Mouse (Mus musculus) lung, postnatal 0 days (tissue): ENCODE measurements around the gene Phb2. TPM values are rescaled to one million over a fixed set of nuclear protein-coding genes. Genes with fewer than 3 reads are reported as not detected.
A peak's percentile ranks its signal among the peaks of the same experiment; 100 is the strongest.

Source experiments
- ATAC-seq: fragments of 200-750 bp; cut with Nextera tagmentation; 2 replicates; pipeline ENCODE4 v1.8.0; 2017; ENCODE audit warnings: moderate library complexity
- DNase-seq: peaks from one replicate; pipeline ENCODE4 v3.0.0-alpha.2; 2016; ENCODE audit warnings: low spot score
- H3K27ac ChIP-seq: fragments of 300-500 bp; sonication (generic); 2 replicates; pipeline ENCODE4 v1.5.1; 2014; ENCODE audit warnings: antibody characterized with exemption, mild to moderate bottlenecking, low read length, mixed read lengths
- H3K27me3 ChIP-seq: fragments of 300-500 bp; sonication (generic); replicated peaks from 2 replicates; pipeline ENCODE4 v1.6.1; 2014; ENCODE audit warnings: low read length, mixed read lengths; ENCODE audit not compliant: insufficient read depth
- H3K36me3 ChIP-seq: fragments of 300-500 bp; sonication (generic); 2 replicates; pipeline ENCODE4 v1.6.1; 2014; ENCODE audit warnings: low read length, mixed read lengths; ENCODE audit not compliant: insufficient read depth
- H3K4me1 ChIP-seq: fragments of 300-500 bp; sonication (generic); 2 replicates; pipeline ENCODE4 v1.6.1; 2014; ENCODE audit warnings: antibody characterized with exemption, low read depth, low read length, mixed read lengths; ENCODE audit not compliant: insufficient read depth
- H3K4me2 ChIP-seq: fragments of 300-500 bp; sonication (generic); replicated peaks from 2 replicates; pipeline ENCODE4 v1.6.1; 2014; ENCODE audit warnings: low read depth, mild to moderate bottlenecking, low read length, moderate library complexity, mixed read lengths
- H3K4me3 ChIP-seq: fragments of 300-500 bp; sonication (generic); 2 replicates; pipeline ENCODE4 v1.5.1; 2014; ENCODE audit warnings: low read depth, low read length
- H3K9ac ChIP-seq: fragments of 300-500 bp; sonication (generic); replicated peaks from 2 replicates; pipeline ENCODE4 v1.6.1; 2014; ENCODE audit warnings: low read depth, mild to moderate bottlenecking
- H3K9me3 ChIP-seq: fragments of 300-500 bp; sonication (generic); 2 replicates; pipeline ENCODE4 v1.6.1; 2016; ENCODE audit warnings: low read length, mixed read lengths
- CTCF ChIP-seq: IDR thresholded peaks from 2 replicates; pipeline ENCODE4 v1.5.1; 2016; ENCODE audit warnings: antibody characterized with exemption, mild to moderate bottlenecking
- EP300 ChIP-seq: IDR thresholded peaks from 2 replicates; pipeline ENCODE4 v1.6.1; 2016; ENCODE audit warnings: antibody characterized with exemption, mild to moderate bottlenecking, control low read depth
- WGBS: fragments of 180-500 bp; shearing (Covaris S2); extraction: QIAGEN DNeasy Blood & Tissue Kit; methylation state at CpG from one replicate; pipeline ENCODE4 v1.1.7; 2014; 5-methylcytosine and 5-hydroxymethylcytosine counted together
- microRNA counts: library from miRNA; unstranded; fragments of <30 nt; microRNA quantifications from one replicate; lab custom pipeline; 2015
- microRNA-seq: library from miRNA; unstranded; fragments of <30 nt; microRNA quantifications from one replicate; pipeline ENCODE4, GENCODE M21; 2016
- polyA plus RNA-seq: library from polyadenylated mRNA; unstranded; fragments of >200 nt; fragmentation: Nextera tagmentation; extraction: Ambion mirVana; gene quantifications from 2 replicates; pipeline ENCODE4 v1.2.1, GENCODE M21; 2015

Gene Phb2
- polyA plus RNA-seq, 1 experiment from 2014 or later = 169 TPM

DNA sequence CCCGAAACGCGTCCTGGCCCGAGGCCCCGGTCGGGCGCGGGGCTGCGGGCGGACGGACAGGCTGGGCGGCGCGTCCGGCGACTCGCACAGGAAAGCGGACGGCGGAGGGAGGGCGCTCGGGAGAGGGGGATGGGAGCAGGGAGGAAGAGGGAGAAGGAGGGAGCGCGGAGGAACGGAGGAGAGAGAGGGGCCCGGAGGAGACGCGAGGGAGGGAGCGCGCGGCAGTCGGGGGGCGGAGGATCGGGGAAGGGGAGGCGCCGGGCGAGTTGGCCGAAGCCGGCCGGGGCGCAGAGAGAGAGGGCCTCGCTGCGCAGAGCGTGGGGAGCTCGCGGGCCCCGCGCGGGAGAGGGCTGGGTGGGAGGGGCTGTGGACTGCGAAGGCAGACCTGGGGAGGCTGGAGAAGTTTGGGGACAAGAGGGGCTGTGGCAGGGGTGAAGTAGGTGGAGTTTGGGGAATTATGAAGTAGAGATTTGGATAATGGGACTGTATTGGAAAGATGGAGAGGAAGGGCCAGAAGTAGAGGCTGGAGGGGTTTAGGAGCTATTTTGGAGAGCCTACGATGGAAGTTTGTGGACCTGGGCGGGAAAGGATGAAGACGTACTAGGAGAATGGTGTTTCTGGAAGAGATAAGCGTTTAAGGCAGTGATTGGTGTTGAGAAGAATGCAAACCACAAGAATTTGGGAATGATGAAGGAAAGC, 44.7 kb downstream of the Phb2 start:
- Histone ChIP-seq H3K27me3 (no peaks in the 10 kb centered on the region), H3K4me1 (peaks cover 20% of the 10 kb centered on the region), H3K4me2 (peak overlapping the region; percentile 64), H3K9ac (peak overlapping the region; percentile 86), H3K9me3 (no peaks in the 10 kb centered on the region), H3K27ac (peak overlapping the region; percentile 97), H3K4me3 (peak overlapping the region; percentile 93), H3K36me3 (no peaks in the 10 kb centered on the region)
- 2% methylated on average over 46 of the region's 54 CpGs for WGBS
- peak; percentile 94 for DNase-seq
- ATAC-seq = peak; percentile 75
- no peak for TF ChIP-seq CTCF
- TF ChIP-seq EP300 = no peak

DNA sequence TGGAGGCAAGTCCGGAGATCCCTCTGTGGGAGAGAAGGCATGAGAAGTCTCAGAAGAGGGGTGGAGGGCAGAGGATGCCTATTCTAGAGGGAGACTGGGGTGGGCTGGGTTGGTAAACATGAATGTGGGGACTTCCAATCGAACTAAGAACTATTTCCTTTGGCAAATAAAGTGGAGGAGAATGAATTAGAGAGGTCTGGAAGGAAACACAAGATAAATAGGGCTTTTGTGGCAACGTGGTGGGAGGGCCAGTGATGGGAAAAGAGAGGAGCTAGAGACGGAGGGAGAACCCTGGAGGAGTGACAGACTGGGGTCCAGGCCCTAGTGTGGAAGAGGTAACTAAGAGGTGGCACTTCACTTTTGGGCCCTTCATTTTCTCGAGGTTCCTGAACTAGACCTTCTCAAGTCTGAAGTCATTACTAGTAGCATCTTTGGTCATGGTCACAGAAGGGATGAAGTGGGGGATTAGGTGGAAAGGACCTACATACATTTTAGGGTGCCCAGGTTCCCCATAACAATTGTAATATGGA, 45.3 kb downstream of the Phb2 start:
- peak overlapping the region; percentile 93 for H3K4me3 ChIP-seq
- peak overlapping the region; percentile 97 for H3K27ac ChIP-seq
- 0 out of 2 replicates have a peak overlapping the region, but pooled peaks have one; percentile 86 for H3K9ac ChIP-seq
- DNase-seq (no peak), ATAC-seq (no peak)
- TF ChIP-seq CTCF (no peak), EP300 (no peak)
- H3K4me1 ChIP-seq = peaks cover 20% of the 10 kb centered on the region
- H3K27me3 ChIP-seq = no peaks in the 10 kb centered on the region
- WGBS = 9% methylated on average over 5 of the region's 5 CpGs
- H3K36me3 ChIP-seq = no peaks in the 10 kb centered on the region
- no peaks in the 10 kb centered on the region for H3K9me3 ChIP-seq
- H3K4me2 ChIP-seq = peak overlapping the region; percentile 64

DNA sequence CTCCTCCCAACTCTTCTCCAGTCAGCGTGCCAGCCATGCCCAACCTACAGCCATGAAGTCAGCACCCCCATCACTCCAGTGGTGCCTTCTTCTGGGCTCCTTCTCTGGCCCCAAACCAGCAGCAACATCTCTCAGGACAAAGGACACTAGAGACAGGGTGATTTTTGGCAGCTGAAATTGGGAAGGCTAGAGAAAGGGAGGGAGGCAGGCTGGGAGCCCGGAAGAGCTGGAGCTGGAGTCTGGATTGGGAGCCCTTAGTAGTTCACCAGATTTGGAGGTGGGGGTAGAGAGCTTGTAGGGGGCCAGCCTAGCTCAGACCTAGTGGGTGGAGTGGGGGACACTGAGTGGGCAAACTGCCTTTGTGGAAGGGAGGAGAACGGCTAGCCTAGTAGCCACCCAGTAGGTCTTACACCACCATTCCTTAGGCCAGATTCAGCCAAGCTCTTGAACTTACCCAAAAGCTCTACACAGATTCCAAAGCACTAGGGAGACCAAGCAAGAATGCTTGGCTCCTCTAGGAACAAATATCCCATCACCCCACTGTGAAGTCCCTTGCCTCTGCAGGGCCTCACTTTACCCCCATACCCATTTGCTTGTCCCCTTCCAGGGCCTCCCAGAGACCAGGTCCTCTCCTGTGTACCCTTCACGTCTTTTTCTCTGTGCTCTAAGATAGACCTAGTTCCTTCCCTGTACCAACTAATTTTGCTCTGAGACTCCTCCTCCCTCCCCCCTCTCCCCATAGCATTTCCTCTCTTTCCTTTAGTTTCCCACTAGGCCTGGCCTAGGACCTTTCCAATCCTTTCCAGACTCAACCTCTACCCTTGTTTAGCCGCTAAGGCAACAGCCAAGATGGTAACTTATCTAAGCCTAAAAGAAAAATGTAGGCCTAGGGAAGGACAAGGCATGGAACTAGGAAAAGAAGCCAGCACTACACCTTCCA, 46.0 kb downstream of the Phb2 start:
- 38% methylated on average over 5 of the region's 5 CpGs for WGBS
- Histone ChIP-seq H3K4me3 (0 out of 2 replicates have a peak overlapping the region, but pooled peaks have one; percentile 93), H3K4me1 (peaks cover 20% of the 10 kb centered on the region), H3K36me3 (no peaks in the 10 kb centered on the region), H3K27me3 (no peaks in the 10 kb centered on the region), H3K27ac (peak overlapping the region; percentile 97), H3K9me3 (no peaks in the 10 kb centered on the region), H3K9ac (no peak overlapping the region), H3K4me2 (peak overlapping the region; percentile 64)
- DNase-seq = peak; percentile 77
- TF ChIP-seq CTCF (no peak), EP300 (no peak)
- ATAC-seq = peak; percentile 11; the same call in 1 of the 2 replicates

DNA sequence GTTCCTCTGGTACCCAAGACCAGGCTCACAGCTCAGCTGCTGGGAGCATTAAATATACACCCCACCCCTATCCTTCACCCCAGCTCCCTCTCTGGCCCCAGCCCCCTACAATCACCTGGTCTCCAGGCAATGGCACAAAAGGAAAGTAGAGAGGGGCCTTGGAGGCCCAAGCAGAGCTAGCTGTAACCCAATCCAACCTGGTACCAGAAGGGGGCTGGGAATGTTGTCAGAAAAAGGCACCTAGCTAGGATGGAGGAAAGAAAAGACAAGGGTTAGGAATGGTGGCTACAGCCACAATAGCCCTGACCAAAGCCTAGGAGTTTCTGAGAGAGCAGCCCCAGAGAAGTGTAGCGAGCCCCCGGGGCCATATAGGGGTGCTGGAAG, 46.7 kb downstream of the Phb2 start:
- Histone ChIP-seq H3K27ac (peak overlapping the region; percentile 97), H3K27me3 (no peaks in the 10 kb centered on the region), H3K4me2 (peak overlapping the region; percentile 30), H3K9me3 (no peaks in the 10 kb centered on the region), H3K9ac (no peak overlapping the region), H3K36me3 (no peaks in the 10 kb centered on the region), H3K4me1 (peaks cover 20% of the 10 kb centered on the region), H3K4me3 (no peak overlapping the region)
- TF ChIP-seq EP300 = no peak
- no peak for TF ChIP-seq CTCF
- 52% methylated on average over 2 of the region's 2 CpGs for WGBS
- ATAC-seq = no peak
- DNase-seq = no peak

DNA sequence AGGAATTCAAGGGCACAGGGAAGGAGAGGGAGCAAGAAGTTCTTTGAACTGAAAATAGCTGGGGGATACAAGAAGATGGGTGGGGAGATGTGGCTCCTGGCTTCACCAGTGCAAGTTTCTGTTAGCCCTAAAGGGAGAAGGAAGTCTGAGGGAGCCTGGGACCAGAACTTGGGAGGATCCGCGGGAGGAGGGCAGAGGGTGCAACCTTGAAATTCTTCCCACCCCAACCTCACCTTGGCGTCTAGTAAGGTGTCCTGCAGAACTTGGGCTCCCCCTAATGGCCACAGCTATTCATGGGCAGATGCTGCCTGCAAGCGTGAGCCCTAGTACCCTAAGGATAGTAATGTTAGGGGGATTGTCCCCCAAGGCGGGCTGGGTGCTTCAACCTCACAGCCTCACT, 47.1 kb downstream of the Phb2 start:
- Histone ChIP-seq H3K27me3 (no peaks in the 10 kb centered on the region), H3K4me2 (peak overlapping the region; percentile 30), H3K9me3 (no peaks in the 10 kb centered on the region), H3K4me3 (no peak overlapping the region), H3K4me1 (peaks cover 20% of the 10 kb centered on the region), H3K9ac (no peak overlapping the region), H3K27ac (peak overlapping the region; percentile 97), H3K36me3 (no peaks in the 10 kb centered on the region)
- 2% methylated on average over 5 of the region's 5 CpGs for WGBS
- peak; percentile 95 for DNase-seq
- peak; percentile 23 for ATAC-seq
- TF ChIP-seq EP300 = no peak
- peak; percentile 97 for TF ChIP-seq CTCF

DNA sequence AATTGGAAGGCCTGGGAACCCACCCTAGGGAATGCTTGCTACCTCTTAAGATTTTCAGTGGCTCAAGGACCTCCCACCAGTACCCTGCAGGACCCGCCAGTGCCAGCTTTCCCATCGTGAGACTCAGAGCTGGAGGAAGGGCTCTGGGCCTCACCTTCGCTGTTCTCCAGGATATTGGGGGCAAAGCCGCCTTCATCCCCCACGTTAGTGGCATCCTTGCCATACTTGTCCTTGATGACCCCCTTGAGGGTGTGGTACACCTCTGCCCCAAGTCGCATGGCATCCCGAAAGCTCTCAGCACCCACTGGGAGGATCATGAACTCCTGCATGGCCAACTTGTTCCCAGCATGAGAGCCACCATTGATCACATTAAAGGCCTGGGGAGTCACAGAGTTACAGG, 53.8 kb downstream of the Phb2 start:
- ATAC-seq = no peak
- no peak overlapping the region for H3K9ac ChIP-seq
- no peak for TF ChIP-seq EP300
- no peak for TF ChIP-seq CTCF

More for the DNA sequence above, 53.8 kb downstream of the Phb2 start:
- Histone ChIP-seq H3K36me3 (no peaks in the 10 kb centered on the region), H3K4me1 (peaks cover 3% of the 10 kb centered on the region; the same call in 1 of the 2 replicates), H3K4me2 (no peak overlapping the region), H3K9me3 (no peaks in the 10 kb centered on the region), H3K27me3 (no peaks in the 10 kb centered on the region), H3K4me3 (no peak overlapping the region), H3K27ac (no peak overlapping the region)
- no peak for DNase-seq
- 83% methylated on average over 7 of the region's 7 CpGs for WGBS

MicroRNA genes within 50 kb of the gene (microRNA counts, 519-probe panel; counts per million panel counts)
- 6,059 counts per million, percentile 79 among the panel's probes with 10 or more counts for microRNA mmu-miR-141 (lab: Ali Mortazavi, UCI)
- microRNA mmu-miR-200c (lab: Ali Mortazavi, UCI) = 6,320 counts per million, percentile 83 among the panel's probes with 10 or more counts

Small RNA genes within 50 kb of the gene (microRNA-seq; reads per million reads assigned to microRNA genes)
- gene Mir141 (2,103 reads per million, percentile 83 among the genes with 10 or more reads in this experiment), gene Mir200c (13,072 reads per million, percentile 95 among the genes with 10 or more reads in this experiment)

Other genes with a start within 250 kb of the Phb2 start
- 0.31 and 0.88 TPM in 2 replicates for gene Clstn3, start 247.5 kb upstream of the Phb2 start, polyA plus RNA-seq
- gene C1rl, start 219.2 kb upstream of the Phb2 start, polyA plus RNA-seq = 1.5 and 2.2 TPM in 2 replicates
- gene C1ra, start 199.9 kb upstream of the Phb2 start, polyA plus RNA-seq = 23.2 and 24.7 TPM in 2 replicates
- 18.7 and 18.8 TPM in 2 replicates for gene C1s1, start 170.0 kb upstream of the Phb2 start, polyA plus RNA-seq
- 0.06 TPM in 1 of 2 replicates, not detected in the other for gene C1rb, start 142.0 kb upstream of the Phb2 start, polyA plus RNA-seq
- gene C1s2, start 76.3 kb upstream of the Phb2 start, polyA plus RNA-seq = 0.12 TPM in 1 of 2 replicates, not detected in the other
- gene Lpcat3, start 49.3 kb upstream of the Phb2 start, polyA plus RNA-seq = 67.3 and 74.2 TPM in 2 replicates
- gene Emg1, start 158 bp upstream of the Phb2 start, polyA plus RNA-seq = 83.1 and 86.7 TPM in 2 replicates
- 24.0 and 27.8 TPM in 2 replicates for gene Ptpn6, start 26.4 kb downstream of the Phb2 start, polyA plus RNA-seq
- gene Grcc10, start 29.0 kb downstream of the Phb2 start, polyA plus RNA-seq = 332 and 367 TPM in 2 replicates
- not detected in 2 replicates for gene Gm45234, start 43.7 kb downstream of the Phb2 start, polyA plus RNA-seq
- gene Atn1, start 44.2 kb downstream of the Phb2 start, polyA plus RNA-seq = 9.6 and 11.2 TPM in 2 replicates
- gene Eno2, start 57.3 kb downstream of the Phb2 start, polyA plus RNA-seq = 1.2 and 1.5 TPM in 2 replicates
- gene Lrrc23, start 67.4 kb downstream of the Phb2 start, polyA plus RNA-seq = 26.7 and 34.0 TPM in 2 replicates
- 27.6 and 33.7 TPM in 2 replicates for gene Spsb2, start 96.3 kb downstream of the Phb2 start, polyA plus RNA-seq
- 186 and 187 TPM in 2 replicates for gene Tpi1, start 102.0 kb downstream of the Phb2 start, polyA plus RNA-seq
- gene Usp5, start 117.1 kb downstream of the Phb2 start, polyA plus RNA-seq = 53.6 and 54.3 TPM in 2 replicates
- 8.2 and 11.8 TPM in 2 replicates for gene Cdca3, start 117.2 kb downstream of the Phb2 start, polyA plus RNA-seq
- gene Gnb3, start 127.9 kb downstream of the Phb2 start, polyA plus RNA-seq = 0.24 and 0.26 TPM in 2 replicates
- 8.4 and 9.3 TPM in 2 replicates for gene P3h3, start 145.4 kb downstream of the Phb2 start, polyA plus RNA-seq
- 0.20 and 0.26 TPM in 2 replicates for gene Gpr162, start 151.6 kb downstream of the Phb2 start, polyA plus RNA-seq
- 0.07 and 0.10 TPM in 2 replicates for gene Cd4, start 175.9 kb downstream of the Phb2 start, polyA plus RNA-seq
- gene Lag3, start 199.4 kb downstream of the Phb2 start, polyA plus RNA-seq = 2.3 TPM in 2 replicates
- gene Ptms, start 207.8 kb downstream of the Phb2 start, polyA plus RNA-seq = 533 and 563 TPM in 2 replicates
- 289 and 300 TPM in 2 replicates for gene Mlf2, start 219.1 kb downstream of the Phb2 start, polyA plus RNA-seq